ENCODE assay signal across 26 mouse cellular contexts in genomic region chr7:99978041-99978440, GRCm38 (mm10). TPM values are rescaled to one million over a fixed set of nuclear protein-coding genes. Genes with fewer than 3 reads are reported as not detected.
A peak's percentile ranks its signal among the peaks of the same experiment; 100 is the strongest.
DNase-seq lines count a peak whose midpoint lies in the region; ATAC-seq and TF ChIP-seq lines count a peak whose summit lies in the region.
"Had no signal": no experiment of that assay in that cellular context is flagged by ENCODE, and none has a peak within 500 bp of the region (broad histone marks: within the 10 kb centered on the region; RNA-seq: fewer than 3 reads in every experiment).

No protein-coding gene starts in this region.

- H3K27me3 ChIP-seq in liver, adult 2 months (ENCODE audit: control insufficient read depth, insufficient read depth, low read length) = no peaks in the 10 kb centered on the region
- H3K27me3 ChIP-seq in E14TG2a.4 (ENCODE audit: insufficient read depth, low read length) = peaks cover 5% of the 10 kb centered on the region; the same call in 1 of the 2 replicates
- no peaks in the 10 kb centered on the region for H3K27me3 ChIP-seq in limb, embryonic 10.5 days (ENCODE audit: low read depth, poor library complexity, severe bottlenecking)
- H3K27me3 ChIP-seq in liver, postnatal 0 days (ENCODE audit: insufficient read depth, low read length) = no peaks in the 10 kb centered on the region
- H3K27me3 ChIP-seq: forebrain, embryonic 13.5 days; heart, embryonic 12.5 days; heart, embryonic 15.5 days; hindbrain, embryonic 13.5 days had no signal

- ATAC-seq in liver, postnatal 0 days = no peak
- no peak for ATAC-seq in cerebellum, adult (ENCODE audit: insufficient number of reproducible peaks, low FRiP score, low TSS enrichment)
- ATAC-seq: activated CD4-positive, CD25-positive, alpha-beta regulatory T cell, adult 4 months; CD4-positive, CD25-positive, alpha-beta regulatory T cell, adult 4 months; forebrain, embryonic 13.5 days; forebrain, embryonic 16.5 days; hindbrain, embryonic 16.5 days had no signal

- no peaks in the 10 kb centered on the region for H3K9me3 ChIP-seq in E14TG2a.4 (ENCODE audit: low read length)
- H3K9me3 ChIP-seq in limb, embryonic 10.5 days (replicated peaks) = no peaks in the 10 kb centered on the region
- H3K9me3 ChIP-seq in liver, postnatal 0 days (ENCODE audit: low read length) = no peaks in the 10 kb centered on the region
- H3K9me3 ChIP-seq: forebrain, embryonic 13.5 days; heart, embryonic 12.5 days; heart, embryonic 15.5 days; hindbrain, embryonic 13.5 days had no signal

- no peak overlapping the region for H3K9ac ChIP-seq in liver, adult 2 months (ENCODE audit: low read depth, low read length)
- 0 out of 2 replicates have a peak overlapping the region, but pooled peaks have one; percentile 2 for H3K9ac ChIP-seq in liver, postnatal 0 days (replicated peaks)
- H3K9ac ChIP-seq: heart, embryonic 15.5 days had no signal

- peak; percentile 91 for DNase-seq in liver, adult 2 months (ENCODE audit: extremely low read depth, low read depth, low spot score)
- DNase-seq in liver = no peak
- peak; percentile 5 for DNase-seq in limb, embryonic 10.5 days (ENCODE audit: low spot score)
- no peak for DNase-seq in liver, postnatal 0 days
- DNase-seq: adrenal gland, adult 8-10 months; adrenal gland, postnatal 25 days; cerebellum, adult 18-20 months; cerebellum, adult 9-10 months; cerebellum, postnatal 14 days; gastrocnemius, postnatal 10 days; gastrocnemius, postnatal 36 days; heart, postnatal 10 days; heart, postnatal 36 days had no signal

- no peak for TF ChIP-seq CTCF in liver, adult 2 months (IDR thresholded peaks at IDR 0.05; ENCODE audit: low read depth, low read length)
- no peak for TF ChIP-seq CTCF in E14TG2a.4 (conservative IDR thresholded peaks at IDR 0.05; ENCODE audit: low read length)
- TF ChIP-seq CTCF in liver, postnatal 0 days (IDR thresholded peaks at IDR 0.05; ENCODE audit: low read depth) = no peak

- TF ChIP-seq EP300 in liver, postnatal 0 days (IDR thresholded peaks at IDR 0.05; ENCODE audit: low read depth) = no peak

- H3K4me2 ChIP-seq in liver, postnatal 0 days (ENCODE audit: low read depth, low read length) = peak overlapping the region; percentile 18

- no peaks in the 10 kb centered on the region for H3K36me3 ChIP-seq in liver, adult 2 months (ENCODE audit: control insufficient read depth, insufficient read depth, low read length)
- H3K36me3 ChIP-seq in E14TG2a.4 (ENCODE audit: insufficient read depth, low read length) = peaks cover 10% of the 10 kb centered on the region; the same call in 1 of the 2 replicates
- peaks cover 9% of the 10 kb centered on the region for H3K36me3 ChIP-seq in limb, embryonic 10.5 days
- H3K36me3 ChIP-seq in liver, postnatal 0 days (replicated peaks; ENCODE audit: insufficient read depth, low read length) = no peaks in the 10 kb centered on the region
- H3K36me3 ChIP-seq: heart, embryonic 12.5 days; heart, embryonic 15.5 days; hindbrain, embryonic 13.5 days had no signal

- peaks cover 28% of the 10 kb centered on the region for H3K4me1 ChIP-seq in liver, adult 2 months (ENCODE audit: control insufficient read depth, insufficient read depth, low read length)
- H3K4me1 ChIP-seq in E14TG2a.4 (replicated peaks; ENCODE audit: low read depth, low read length) = peaks cover 61% of the 10 kb centered on the region
- peaks cover 27% of the 10 kb centered on the region for H3K4me1 ChIP-seq in limb, embryonic 10.5 days
- H3K4me1 ChIP-seq in liver, postnatal 0 days (ENCODE audit: insufficient read depth) = peaks cover 27% of the 10 kb centered on the region

- WGBS in liver, adult 2 months = 7% methylated on average over 2 of the region's 2 CpGs
- WGBS in limb, embryonic 10.5 days = 91% methylated on average over 2 of the region's 2 CpGs
- WGBS in liver, postnatal 0 days (ENCODE audit: insufficient replicate concordance) = 65% methylated on average over 2 of the region's 2 CpGs

- peaks cover 17% of the 10 kb centered on the region for H3K79me2 ChIP-seq in liver, adult 2 months (ENCODE audit: control insufficient read depth, insufficient read depth, low read length)

- TF ChIP-seq POLR2A in liver, adult 2 months (IDR thresholded peaks at IDR 0.05; ENCODE audit: extremely low read depth, insufficient read depth, low read length) = no peak

- H3K27ac ChIP-seq in liver, adult 2 months (replicated peaks; ENCODE audit: insufficient read depth, low read depth, low read length) = peak overlapping the region; percentile 99
- H3K27ac ChIP-seq in limb, embryonic 10.5 days = no peak overlapping the region
- peak overlapping the region; percentile 89 for H3K27ac ChIP-seq in liver, postnatal 0 days (ENCODE audit: low read depth)
- H3K27ac ChIP-seq: forebrain, embryonic 13.5 days; heart, embryonic 15.5 days; hindbrain, embryonic 13.5 days had no signal

- H3K4me3 ChIP-seq in liver, adult 2 months (ENCODE audit: insufficient read depth, low read depth, low read length) = peak overlapping the region; percentile 91
- 0 out of 2 replicates have a peak overlapping the region, but pooled peaks have one; percentile 93 for H3K4me3 ChIP-seq in E14TG2a.4 (replicated peaks; ENCODE audit: low read length)
- H3K4me3 ChIP-seq in limb, embryonic 10.5 days = no peak overlapping the region
- no peak overlapping the region for H3K4me3 ChIP-seq in liver, postnatal 0 days (ENCODE audit: low read depth, low read length)

RNA-seq across cellular contexts. Expression of gene Rnf169, which starts 2.2 kb away (rescaled TPM):
- 27.6 and 31.5 TPM in 2 replicates for total RNA-seq in liver, adult 2 months (2014; rRNA removed)
- polyA plus RNA-seq in liver, adult 2 months (2012; rRNA removed) = 5.6 and 6.5 TPM in 2 replicates
- polyA plus RNA-seq in limb, embryonic 10.5 days (2016; fragmentation: Nextera tagmentation; extraction: Ambion mirVana) = 5.6 and 6.3 TPM in 2 replicates
- polyA plus RNA-seq in liver, postnatal 0 days (2015; fragmentation: Nextera tagmentation; extraction: Ambion mirVana) = 2.5 and 2.8 TPM in 2 replicates

RNA-seq across cellular contexts. Expression of gene Chrdl2, which starts 27.9 kb away (rescaled TPM):
- not detected in 2 replicates for total RNA-seq in liver, adult 2 months (2014; rRNA removed)
- 0.05 TPM in 1 of 2 replicates, not detected in the other for polyA plus RNA-seq in liver, adult 2 months (2012; rRNA removed)
- 0.14 and 0.19 TPM in 2 replicates for polyA plus RNA-seq in limb, embryonic 10.5 days (2016; fragmentation: Nextera tagmentation; extraction: Ambion mirVana)
- not detected in 2 replicates for polyA plus RNA-seq in liver, postnatal 0 days (2015; fragmentation: Nextera tagmentation; extraction: Ambion mirVana)
- total RNA-seq: adrenal gland, adult 8-10 months; adrenal gland, postnatal 25 days; granulocyte monocyte progenitor cell, adult 5-6 weeks; heart, adult 8-10 months; heart, postnatal 10 days had no signal
- polyA plus RNA-seq: activated CD4-positive, CD25-positive, alpha-beta regulatory T cell, adult 4 months; C2C12; CD4-positive, CD25-positive, alpha-beta regulatory T cell, adult 4 months; forebrain, embryonic 13.5 days had no signal

Comparison
In these comparisons a context has a peak if more than half of its experiments do, and no peak if none do; other contexts are left out.
1. DNase-seq: peak in liver, adult 2 months (single experiment) and limb, embryonic 10.5 days (single experiment); none in liver (single experiment) and liver, postnatal 0 days (single experiment).
2. H3K4me3 ChIP-seq: peak in liver, adult 2 months (single experiment) and E14TG2a.4 (single experiment); none in limb, embryonic 10.5 days (single experiment) and liver, postnatal 0 days (single experiment).